Mouse (Mus musculus): ENCODE measurements around the gene Smim5.

- TF ChIP-seq CTCF (IDR thresholded peaks at IDR 0.05; ENCODE audit: borderline replicate concordance, extremely low read depth, insufficient read depth, insufficient read length) (no peak), POLR2A (IDR thresholded peaks at IDR 0.05; ENCODE audit: borderline replicate concordance, extremely low read depth, insufficient read depth, insufficient read length, poor library complexity, severe bottlenecking) (no peak)
Observed at GRCm38 (mm10) chr11:115929031-115929430, 29.3 kb downstream of the Smim5 start.

Data from brain, embryonic 14.5 days (tissue).